Mouse (Mus musculus): ENCODE measurements at regions not wholly inside any gene's neighbourhood (a gene's known extent, or its start where the extent isn't known, plus 50 kb on each side); places are given as distances from the start of the nearest gene placed in this dataset.

DNA sequence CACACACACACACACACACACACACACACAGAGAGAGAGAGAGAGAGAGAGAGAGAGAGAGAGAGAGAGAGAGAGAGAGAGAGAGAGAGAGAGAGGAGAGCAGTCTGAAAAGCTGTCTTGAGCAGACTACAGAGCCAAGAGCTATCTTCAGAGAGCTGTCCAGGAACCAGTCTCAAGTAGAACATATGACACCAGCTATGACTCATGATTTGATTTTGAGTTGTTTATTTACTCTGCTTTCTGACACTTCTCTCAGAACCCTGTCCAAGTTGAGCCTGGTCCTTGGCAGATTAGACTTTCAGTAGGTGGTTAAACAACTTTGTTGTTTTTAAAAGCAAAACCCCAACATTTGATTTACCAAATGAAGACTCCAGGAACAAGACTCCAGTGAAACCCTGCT lies 420.8 kb upstream of the Lcorl start:
- in situ Hi-C loops (cut with MboI; ENCODE audit: unreplicated experiment in 2 of 2) = no loop called here

GRCm38 (mm10) chr5:46256730-46257129 lies 399.3 kb upstream of the Lcorl start:
- in situ Hi-C loops (cut with MboI; ENCODE audit: unreplicated experiment in 2 of 2) = no loop called here

DNA sequence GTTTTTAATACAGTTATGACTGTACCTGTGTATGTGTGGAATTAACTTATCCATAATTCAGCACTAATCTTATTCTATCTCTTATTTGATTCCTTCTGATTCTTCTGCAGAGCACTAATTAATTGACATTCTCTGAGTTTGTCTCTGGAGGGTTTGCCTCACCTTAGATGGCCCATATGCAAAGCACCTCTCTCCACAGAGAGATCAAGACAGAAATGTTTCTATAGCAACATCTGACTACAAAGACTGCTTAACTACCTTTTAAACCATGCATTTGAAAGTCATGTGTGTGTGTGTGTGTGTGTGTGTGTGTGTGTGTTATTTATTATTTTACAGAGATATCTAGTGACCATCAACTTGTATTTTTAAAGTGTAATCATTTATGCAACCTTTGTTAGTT lies 396.5 kb upstream of the Lcorl start:
- in situ Hi-C loops (cut with MboI; ENCODE audit: unreplicated experiment in 2 of 2) = no loop called here

DNA sequence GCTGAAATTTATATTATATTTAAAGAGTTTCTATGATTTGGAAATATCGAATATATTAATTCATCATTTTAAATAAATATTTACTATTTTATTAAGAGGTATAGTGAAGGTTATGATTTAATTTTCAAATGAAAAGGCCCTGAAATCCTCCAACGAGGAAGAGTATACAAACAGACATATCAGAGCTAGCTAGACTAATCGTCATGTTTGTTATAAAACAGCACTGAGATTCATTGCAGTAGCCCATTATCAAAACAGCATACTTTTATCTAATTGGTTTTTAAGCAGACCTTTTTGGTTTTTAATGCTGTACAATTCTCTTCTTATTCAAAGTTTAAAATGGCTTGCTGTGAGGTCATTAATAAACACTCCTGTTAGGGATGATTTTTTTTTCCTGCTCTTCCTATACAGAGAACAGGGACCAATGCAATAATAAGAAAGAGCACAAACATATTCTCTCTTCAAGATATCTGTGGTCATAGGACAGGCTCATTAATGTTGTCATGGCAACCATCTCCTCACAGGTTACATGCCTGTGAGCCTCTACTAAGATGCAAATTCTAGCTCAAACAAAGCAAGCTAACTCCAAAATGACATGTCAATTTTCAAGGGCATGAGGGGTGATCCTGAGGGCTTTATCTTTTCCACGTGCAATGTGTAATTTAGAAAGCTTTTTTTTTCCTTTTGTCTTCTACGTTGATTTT lies 378.1 kb upstream of the Lcorl start:
- in situ Hi-C loops (cut with MboI; ENCODE audit: unreplicated experiment in 2 of 2) = no loop called here

- in situ Hi-C loops (cut with MboI; ENCODE audit: unreplicated experiment in 2 of 2) = no loop called here
Observed at GRCm38 (mm10) chr5:46232780-46233179, 375.4 kb upstream of the Lcorl start.

DNA sequence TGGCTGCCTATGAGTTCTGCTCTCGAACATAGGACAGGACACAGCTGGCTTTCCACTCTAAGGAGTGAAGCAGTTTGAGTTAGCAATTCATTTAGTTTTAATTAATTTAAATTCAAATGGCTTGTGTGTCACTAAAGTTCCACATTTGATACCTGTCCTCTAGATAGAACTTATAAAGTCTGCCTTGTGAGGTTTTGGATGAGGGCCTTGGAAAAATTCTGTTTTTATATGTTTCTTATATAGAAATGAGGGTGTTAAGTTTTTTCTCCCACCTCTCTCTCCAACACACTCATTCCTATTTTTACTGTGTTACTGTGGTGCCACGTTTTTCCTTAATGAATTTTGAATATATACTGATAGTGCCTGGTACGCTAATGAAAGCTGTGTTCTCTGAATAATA lies 371.3 kb upstream of the Lcorl start:
- in situ Hi-C loops (cut with MboI; ENCODE audit: unreplicated experiment in 2 of 2) = no loop called here

GRCm38 (mm10) chr5:46212845-46213468 lies 355.5 kb upstream of the Lcorl start:
- in situ Hi-C loops (cut with MboI; ENCODE audit: unreplicated experiment in 2 of 2) = no loop called here

DNA sequence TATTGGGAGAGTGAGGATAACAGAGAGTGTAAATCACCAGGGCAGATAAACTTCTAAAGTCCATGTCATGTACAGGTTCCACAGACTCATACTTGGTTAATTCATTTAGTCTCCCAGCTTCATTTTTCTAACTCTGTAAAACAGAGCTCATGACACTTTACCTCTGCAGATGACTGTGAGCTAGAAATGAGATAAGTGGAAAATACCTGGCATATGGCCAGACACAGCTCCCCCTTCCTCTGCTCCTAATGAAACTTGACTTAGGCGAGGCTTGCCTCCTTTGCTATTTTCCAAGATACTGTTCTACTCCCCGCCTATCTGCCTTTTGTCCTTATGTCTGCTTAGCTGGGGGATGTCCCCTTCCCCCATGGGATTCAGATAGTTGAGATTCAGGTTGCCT lies 351.7 kb upstream of the Lcorl start:
- in situ Hi-C loops (cut with MboI; ENCODE audit: unreplicated experiment in 2 of 2) = no loop called here

- in situ Hi-C loops (cut with MboI; ENCODE audit: unreplicated experiment in 2 of 2) = no loop called here
Observed at GRCm38 (mm10) chr5:46203744-46204143, 346.3 kb upstream of the Lcorl start.

DNA sequence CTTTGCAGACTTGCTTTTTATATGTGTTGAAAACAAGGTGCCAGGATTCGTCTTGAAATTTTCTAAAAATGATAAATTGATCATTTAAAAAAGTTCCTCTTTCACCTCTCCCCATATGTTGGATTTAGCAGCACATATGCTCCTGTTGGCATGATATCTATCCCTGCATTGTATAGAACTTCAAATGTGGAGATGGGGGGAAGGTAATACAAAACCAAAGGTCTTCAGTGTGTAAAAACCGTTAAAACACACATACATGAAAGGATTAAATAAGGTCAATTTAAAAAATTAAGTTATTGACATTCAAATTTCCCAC lies 345.0 kb upstream of the Lcorl start:
- in situ Hi-C loops (cut with MboI; ENCODE audit: unreplicated experiment in 2 of 2) = no loop called here

GRCm38 (mm10) chr5:46201639-46202456 lies 344.4 kb upstream of the Lcorl start:
- in situ Hi-C loops (cut with MboI; ENCODE audit: unreplicated experiment in 2 of 2) = no loop called here

- in situ Hi-C loops (cut with MboI; ENCODE audit: unreplicated experiment in 2 of 2) = no loop called here
Observed at GRCm38 (mm10) chr5:46186908-46187307, 329.5 kb upstream of the Lcorl start.

DNA sequence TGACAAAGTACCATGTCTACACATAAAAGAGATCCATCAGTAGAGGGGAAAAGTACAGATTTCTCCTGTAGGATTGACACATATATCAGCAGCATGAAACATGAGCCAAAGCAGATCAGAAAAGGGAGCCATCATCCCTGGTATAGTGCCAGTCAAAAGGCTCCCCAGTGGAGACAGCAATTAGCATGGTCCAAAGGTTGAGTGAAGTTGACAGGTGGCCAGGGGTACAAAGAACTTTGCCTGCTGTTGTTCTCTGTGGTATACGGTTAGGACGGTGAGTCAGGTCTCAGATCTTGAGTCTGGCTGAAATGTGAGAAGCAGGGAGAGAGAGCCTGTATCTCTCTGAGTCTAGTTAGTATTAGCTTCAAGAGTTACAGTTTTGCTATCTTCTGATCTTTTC lies 324.7 kb upstream of the Lcorl start:
- in situ Hi-C loops (cut with MboI; ENCODE audit: unreplicated experiment in 2 of 2) = no loop called here

DNA sequence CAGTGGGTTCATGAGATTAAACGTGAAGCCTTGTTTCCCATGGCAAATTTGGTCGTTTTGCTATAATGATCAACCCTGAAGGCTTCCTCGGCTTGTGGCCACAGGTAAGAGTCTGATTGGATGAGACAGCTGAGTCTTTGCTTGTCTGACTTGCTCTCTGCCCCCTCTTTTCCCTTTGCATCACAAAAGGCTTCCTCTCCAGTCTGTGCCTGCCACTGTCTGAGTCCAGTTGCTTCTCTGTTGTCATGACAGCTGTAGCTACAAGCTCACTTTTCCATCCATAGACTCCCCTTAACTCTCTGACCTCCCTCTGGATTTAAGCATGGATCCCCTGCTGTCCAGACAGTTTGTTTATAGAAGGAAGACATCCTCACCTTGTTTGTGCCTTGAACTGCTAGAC lies 314.9 kb upstream of the Lcorl start:
- in situ Hi-C loops (cut with MboI; ENCODE audit: unreplicated experiment in 2 of 2) = no loop called here

GRCm38 (mm10) chr5:46160774-46161173 lies 303.4 kb upstream of the Lcorl start:
- in situ Hi-C loops (cut with MboI; ENCODE audit: unreplicated experiment in 2 of 2) = no loop called here

DNA sequence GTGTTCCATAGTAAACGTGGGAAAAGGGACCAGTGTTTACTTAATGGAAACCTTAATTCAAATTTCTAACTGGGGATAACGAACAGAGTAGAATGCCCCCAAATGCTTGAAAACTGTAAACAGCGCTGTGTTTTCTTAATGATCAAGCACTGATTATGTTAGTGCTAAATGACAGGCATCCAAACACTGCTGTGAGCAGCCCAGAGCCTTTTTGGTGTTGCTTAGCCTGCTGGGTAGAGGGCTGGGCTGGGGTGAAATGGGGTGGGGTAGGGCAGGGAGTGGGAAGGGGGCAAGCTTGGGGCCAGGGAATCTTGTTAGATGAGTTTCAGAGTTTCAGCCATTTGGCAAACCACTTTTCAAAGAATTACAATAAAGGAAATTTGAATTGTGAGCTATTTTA lies 294.6 kb upstream of the Lcorl start:
- in situ Hi-C loops (cut with MboI; ENCODE audit: unreplicated experiment in 2 of 2) = no loop called here

DNA sequence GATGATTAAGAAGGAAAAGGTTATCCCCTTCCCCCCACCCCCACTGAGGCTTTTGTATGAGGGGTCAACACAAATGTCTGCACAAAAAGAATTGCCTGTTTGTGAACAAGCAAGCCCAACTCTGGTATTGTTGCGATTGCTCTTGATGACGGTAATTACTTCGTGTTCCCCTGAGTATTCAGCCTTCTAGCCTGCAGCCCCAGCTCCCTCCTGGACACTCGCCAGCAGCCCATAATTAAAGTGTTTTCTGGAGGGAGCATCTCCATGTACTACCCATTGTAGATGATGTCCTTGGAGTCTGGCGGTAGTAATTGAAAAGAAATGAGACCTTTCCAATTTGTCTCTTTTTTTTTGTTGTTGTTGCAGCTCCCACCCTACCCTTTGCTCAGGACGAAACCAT lies 293.4 kb upstream of the Lcorl start:
- in situ Hi-C loops (cut with MboI; ENCODE audit: unreplicated experiment in 2 of 2) = no loop called here

- in situ Hi-C loops (cut with MboI; ENCODE audit: unreplicated experiment in 2 of 2) = no loop called here
Observed at GRCm38 (mm10) chr5:46149851-46150615, 292.6 kb upstream of the Lcorl start.

DNA sequence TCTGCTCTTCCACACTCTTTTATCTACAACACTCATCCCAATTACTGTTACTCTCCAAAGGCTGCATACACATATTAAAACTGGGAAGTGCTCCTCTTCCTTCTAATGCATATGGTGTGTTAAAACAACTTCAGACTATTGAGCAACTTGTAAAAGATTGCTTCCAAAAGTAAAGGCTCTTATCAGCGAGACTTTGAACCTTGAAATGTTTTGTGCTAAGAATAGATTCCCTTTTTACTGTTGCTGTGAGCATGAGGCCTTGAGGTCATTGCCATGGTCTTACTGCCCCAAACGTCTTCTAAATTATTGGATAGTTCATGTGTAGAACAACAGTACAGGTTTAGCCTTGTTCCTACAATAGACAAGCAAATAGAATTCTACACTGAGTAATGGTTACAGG lies 281.6 kb upstream of the Lcorl start:
- in situ Hi-C loops (cut with MboI; ENCODE audit: unreplicated experiment in 2 of 2) = no loop called here

DNA sequence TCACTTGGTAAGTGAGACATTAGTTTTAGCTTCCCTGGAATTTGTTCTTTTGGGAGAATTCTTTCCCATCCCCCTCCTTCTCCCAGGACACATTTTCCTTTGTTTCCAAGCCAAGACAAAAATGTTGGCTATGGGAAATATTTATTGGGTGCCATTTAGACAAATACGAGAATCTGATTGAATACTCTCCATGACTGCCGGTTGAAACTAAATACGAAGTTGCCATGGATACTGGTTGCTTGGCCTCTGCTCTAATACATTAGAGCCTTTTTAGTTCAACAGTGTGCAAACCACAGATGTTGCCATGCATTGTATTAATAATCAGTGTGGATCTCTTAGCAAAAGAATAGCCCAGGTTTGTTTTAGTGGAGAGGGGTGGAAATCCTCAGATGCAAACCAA lies 280.3 kb upstream of the Lcorl start:
- in situ Hi-C loops (cut with MboI; ENCODE audit: unreplicated experiment in 2 of 2) = no loop called here

DNA sequence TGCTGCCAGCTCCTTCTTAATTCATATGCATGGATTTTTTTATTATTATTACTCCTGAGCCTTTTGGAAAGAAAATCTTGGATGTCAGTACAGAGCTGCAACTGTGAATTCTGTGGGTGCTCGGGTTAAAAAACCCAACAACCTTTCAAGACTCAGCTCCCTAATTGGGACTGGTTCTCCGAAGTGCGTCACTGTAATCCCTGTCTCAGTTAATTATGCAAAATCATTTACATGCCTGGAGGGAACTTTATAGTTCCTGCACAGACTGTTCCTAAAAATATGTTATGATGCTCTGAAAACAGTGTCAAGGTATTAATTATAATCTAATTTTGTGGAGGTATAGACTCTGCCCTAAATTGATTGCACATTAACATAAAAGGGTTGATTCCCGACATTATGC lies 250.6 kb upstream of the Lcorl start:
- in situ Hi-C loops (cut with MboI; ENCODE audit: unreplicated experiment in 2 of 2) = no loop called here
